Mouse (Mus musculus) bone marrow macrophage, adult 2 months (primary cell): ENCODE results near the gene Itm2c.

ENCODE experiments used
- CTCF ChIP-seq: IDR thresholded peaks from 2 replicates; pipeline ENCODE4 v1.5.1; 2012; ENCODE audit warnings: low read depth, mild to moderate bottlenecking, low read length, moderate library complexity
- POLR2A ChIP-seq: IDR thresholded peaks from 2 replicates; pipeline ENCODE4 v1.6.1; 2012; ENCODE audit warnings: mild to moderate bottlenecking, low read depth, low read length, borderline replicate concordance

DNA sequence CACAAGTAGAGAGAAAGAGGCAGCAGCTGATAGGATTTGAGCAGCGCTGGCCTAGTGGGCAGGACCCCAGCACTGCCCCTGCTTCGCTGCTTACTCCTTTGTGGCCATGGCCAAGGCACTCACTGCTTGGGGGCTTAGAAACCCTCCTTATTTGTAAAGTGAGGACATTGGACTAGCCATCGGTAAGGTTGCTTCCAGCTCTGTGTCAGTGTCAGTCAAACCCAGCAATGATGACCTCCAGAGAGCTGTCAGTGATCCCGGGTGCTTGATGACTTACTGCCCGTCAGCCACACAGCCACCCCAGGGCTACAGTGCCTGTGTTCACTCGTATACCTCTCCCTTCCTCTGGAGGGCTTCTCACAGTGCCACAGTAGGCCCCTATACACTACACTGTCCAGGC is 49.1 kb upstream of the Itm2c start:
- TF ChIP-seq CTCF, result no peak
- no peak for TF ChIP-seq POLR2A
